Mouse (Mus musculus) intestine, embryonic 14.5 days (tissue): ENCODE measurements around the gene Chrna7. TPM values are rescaled to one million over a fixed set of nuclear protein-coding genes. Genes with fewer than 3 reads are reported as not detected.

Experiments
- ATAC-seq: fragments of 200-750 bp; cut with Nextera tagmentation; replicated peaks from 2 replicates; pipeline ENCODE4 v1.8.0; 2017; ENCODE audit warnings: low read depth, moderate number of reproducible peaks, moderate TSS enrichment, moderate library complexity; ENCODE audit not compliant: low FRiP score, low TSS enrichment
- DNase-seq: peaks from one replicate; pipeline ENCODE4 v3.0.0-alpha.2; 2018; ENCODE audit warnings: low spot score
- H3K27ac ChIP-seq: fragments of 300-500 bp; sonication (generic); 2 replicates; pipeline ENCODE4 v1.5.1; 2014; ENCODE audit warnings: low read depth, mild to moderate bottlenecking, control low read depth
- H3K27me3 ChIP-seq: fragments of 300-500 bp; sonication (generic); replicated peaks from 2 replicates; pipeline ENCODE4 v1.6.1; 2014; ENCODE audit warnings: low read length, control low read depth; ENCODE audit not compliant: control insufficient read depth, insufficient read depth
- H3K36me3 ChIP-seq: fragments of 300-500 bp; sonication (generic); 2 replicates; pipeline ENCODE4 v1.6.1; 2014; ENCODE audit warnings: low read length, control low read depth; ENCODE audit not compliant: control insufficient read depth, insufficient read depth
- H3K4me1 ChIP-seq: fragments of 300-500 bp; sonication (generic); replicated peaks from 2 replicates; pipeline ENCODE4 v1.6.1; 2014; ENCODE audit warnings: low read length, control low read depth, mixed read lengths; ENCODE audit not compliant: control insufficient read depth, insufficient read depth
- H3K4me2 ChIP-seq: fragments of 300-500 bp; sonication (generic); 2 replicates; pipeline ENCODE4 v1.6.1; 2014; ENCODE audit warnings: low read length
- H3K4me3 ChIP-seq: fragments of 300-500 bp; sonication (generic); 2 replicates; pipeline ENCODE4 v1.5.1; 2014; ENCODE audit warnings: low read depth, low read length, control low read depth, mixed read lengths
- H3K9ac ChIP-seq: fragments of 300-500 bp; sonication (generic); 2 replicates; pipeline ENCODE4 v1.6.1; 2014; ENCODE audit warnings: mild to moderate bottlenecking, low read length
- H3K9me3 ChIP-seq: fragments of 300-500 bp; sonication (generic); 2 replicates; pipeline ENCODE4 v1.6.1; 2016; ENCODE audit warnings: low read length, control low read depth; ENCODE audit not compliant: control insufficient read depth
- WGBS: fragments of 180-500 bp; shearing (Covaris S2); extraction: QIAGEN DNeasy Blood & Tissue Kit; methylation state at CpG from one replicate; pipeline ENCODE4 v1.1.7; 2014; 5-methylcytosine and 5-hydroxymethylcytosine counted together
- polyA plus RNA-seq: library from polyadenylated mRNA; unstranded; fragments of >200 nt; fragmentation: Nextera tagmentation; extraction: Ambion mirVana; gene quantifications from 2 replicates; pipeline ENCODE4 v1.2.1, GENCODE M21; 2014

Gene Chrna7
- 1.6 and 2.3 TPM in 2 replicates for polyA plus RNA-seq

DNA sequence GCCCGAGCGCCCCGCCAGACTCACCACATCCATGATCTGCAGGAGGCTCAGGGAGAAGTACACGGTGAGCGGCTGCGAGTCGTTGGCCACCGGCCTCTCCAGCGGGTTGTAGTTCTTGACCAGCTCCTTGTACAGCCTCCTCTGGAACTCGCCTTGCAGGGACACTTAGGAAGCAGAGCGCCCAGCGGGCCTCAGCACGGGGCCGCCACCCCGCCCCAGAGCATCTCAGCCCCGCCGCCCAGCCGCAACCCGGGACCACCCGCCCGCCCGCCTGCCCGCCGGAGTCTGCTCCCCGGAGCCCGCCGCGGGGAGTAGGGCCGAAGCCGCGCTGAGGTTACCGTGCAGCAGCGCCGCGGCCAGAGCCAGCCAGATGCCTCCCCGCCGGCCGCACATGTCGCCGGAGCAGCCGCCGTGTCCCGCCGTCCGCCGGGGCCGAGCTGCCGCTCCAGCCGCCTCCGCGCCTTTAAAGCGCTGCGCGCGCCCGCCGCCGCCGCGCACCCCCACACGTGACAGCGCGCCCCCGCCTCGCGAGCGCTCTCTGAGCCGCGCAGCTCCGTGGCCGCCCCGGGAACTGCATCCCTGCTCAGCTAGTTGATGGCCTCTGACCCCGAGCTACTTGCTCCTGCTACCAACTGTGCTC lies at the start of gene Chrna7:
Gene Chrna7 (minus strand): TSS at position 486 of the 640 bp plus-strand sequence.
- under 1% methylated on average over 48 of the region's 73 CpGs for WGBS
- Histone ChIP-seq H3K4me1 (no peaks in the 10 kb centered on the region), H3K36me3 (no peaks in the 10 kb centered on the region), H3K4me3 (peak within 1 kb of the TSS; percentile 55), H3K27me3 (no peaks in the 10 kb centered on the region), H3K27ac (no peak within 1 kb of the TSS), H3K9me3 (no peaks in the 10 kb centered on the region), H3K9ac (peak within 1 kb of the TSS; percentile 37), H3K4me2 (peak within 1 kb of the TSS; percentile 93)
- DNase-seq (peak; percentile 86), ATAC-seq (peak; percentile 95)

DNA sequence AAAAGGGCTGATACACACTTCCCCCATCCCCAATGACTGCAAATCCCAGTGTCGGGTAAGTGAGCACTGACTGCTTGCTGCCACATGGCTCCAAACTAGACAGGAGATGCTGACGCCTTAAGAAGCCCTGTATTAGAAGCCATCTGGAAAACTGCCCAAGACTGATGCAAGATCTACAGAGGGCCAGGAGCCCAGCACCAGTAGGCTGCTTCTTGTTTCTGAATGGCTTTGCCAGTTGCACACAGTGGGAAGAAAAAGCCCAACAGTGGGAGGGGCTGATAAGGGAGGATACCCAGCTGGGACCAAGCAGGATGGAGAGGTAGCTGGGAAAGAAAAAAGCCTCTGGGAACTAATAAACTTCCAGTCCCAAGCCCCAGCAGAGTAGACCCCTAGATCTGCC lies 37.0 kb upstream of the Chrna7 start:
- DNase-seq = no peak
- Histone ChIP-seq H3K4me1 (no peaks in the 10 kb centered on the region), H3K36me3 (no peaks in the 10 kb centered on the region), H3K4me2 (no peak overlapping the region), H3K4me3 (no peak overlapping the region), H3K27ac (no peak overlapping the region), H3K9me3 (no peaks in the 10 kb centered on the region), H3K9ac (no peak overlapping the region), H3K27me3 (no peaks in the 10 kb centered on the region)
- no peak for ATAC-seq
- 79% methylated on average over 2 of the region's 2 CpGs for WGBS

DNA sequence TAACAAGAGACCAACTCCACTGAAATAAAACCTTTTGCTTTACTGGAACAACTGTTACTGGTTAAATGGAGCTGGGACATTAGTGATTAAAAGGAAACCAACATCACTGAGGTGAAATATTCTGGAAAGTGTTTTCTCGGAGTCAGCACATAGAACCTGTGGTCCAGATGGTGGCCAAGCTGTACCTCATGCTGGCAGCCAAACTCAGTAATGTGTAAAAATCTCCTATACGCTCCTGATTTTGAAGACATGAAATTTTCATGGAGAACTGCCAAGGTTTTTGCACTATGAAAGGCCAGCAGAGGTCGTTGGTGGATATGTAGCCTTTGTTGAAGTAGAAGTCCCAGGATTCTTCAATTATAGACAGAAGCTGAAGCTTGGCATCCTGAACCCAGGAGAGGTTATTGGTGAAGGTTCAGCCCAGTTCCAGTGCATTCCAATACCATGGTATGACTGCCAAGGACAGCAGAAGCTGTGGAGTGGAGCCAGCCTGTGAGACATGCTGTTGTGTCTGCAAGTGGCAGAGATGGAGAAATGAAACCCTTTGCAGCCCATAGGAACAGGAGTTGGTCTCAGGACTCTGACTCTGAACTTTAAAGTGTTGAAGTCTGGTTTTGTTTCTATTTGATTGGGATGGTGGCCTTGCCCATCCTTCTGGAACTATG lies 25.6 kb upstream of the Chrna7 start:
- no peak for DNase-seq
- H3K27ac ChIP-seq = no peak overlapping the region
- no peaks in the 10 kb centered on the region for H3K4me1 ChIP-seq
- no peak overlapping the region for H3K4me2 ChIP-seq
- no peaks in the 10 kb centered on the region for H3K36me3 ChIP-seq
- 80% methylated on average over 3 of the region's 3 CpGs for WGBS
- ATAC-seq = no peak
- H3K27me3 ChIP-seq = no peaks in the 10 kb centered on the region
- H3K9ac ChIP-seq = no peak overlapping the region
- no peaks in the 10 kb centered on the region for H3K9me3 ChIP-seq
- no peak overlapping the region for H3K4me3 ChIP-seq

DNA sequence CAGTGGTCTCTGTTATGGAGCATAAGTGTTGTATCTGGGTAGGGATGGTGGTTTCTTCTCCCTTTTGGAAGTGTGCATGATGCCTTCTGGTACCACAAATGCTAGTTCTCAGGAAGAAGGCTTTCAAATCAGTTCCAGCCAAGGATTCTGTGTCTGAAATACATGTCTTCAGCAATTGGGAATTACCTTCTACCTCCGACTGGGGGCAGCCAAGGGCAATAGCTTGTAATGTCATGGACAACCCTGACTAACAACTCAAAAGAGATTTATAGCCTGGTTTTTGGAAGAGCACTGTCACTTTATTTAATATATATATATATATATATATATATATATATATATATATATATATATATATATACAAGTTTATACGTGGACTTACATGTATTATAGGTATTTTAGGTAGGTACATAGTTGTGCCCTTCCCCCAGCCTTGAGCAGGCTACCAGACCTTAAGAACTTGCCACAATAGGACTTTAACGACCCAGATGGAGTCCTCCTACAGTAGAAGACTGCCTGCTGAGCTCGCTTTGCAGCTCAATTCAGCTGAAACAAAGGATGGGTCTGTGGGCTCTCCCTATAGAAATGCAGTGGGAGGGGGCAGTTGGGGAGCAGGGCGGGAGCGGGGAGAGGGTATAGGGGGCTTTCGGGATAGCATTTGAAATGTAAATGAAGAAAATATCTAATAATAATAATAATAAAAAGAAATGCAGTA lies 12.9 kb upstream of the Chrna7 start:
- DNase-seq (no peak), ATAC-seq (no peak)
- 45% methylated on average over 7 of the region's 7 CpGs for WGBS
- H3K9ac ChIP-seq = no peak overlapping the region
- no peak overlapping the region for H3K4me3 ChIP-seq
- H3K4me1 ChIP-seq = no peaks in the 10 kb centered on the region
- H3K9me3 ChIP-seq = no peaks in the 10 kb centered on the region
- H3K27ac ChIP-seq = no peak overlapping the region
- no peaks in the 10 kb centered on the region for H3K27me3 ChIP-seq
- H3K4me2 ChIP-seq = no peak overlapping the region
- H3K36me3 ChIP-seq = no peaks in the 10 kb centered on the region

DNA sequence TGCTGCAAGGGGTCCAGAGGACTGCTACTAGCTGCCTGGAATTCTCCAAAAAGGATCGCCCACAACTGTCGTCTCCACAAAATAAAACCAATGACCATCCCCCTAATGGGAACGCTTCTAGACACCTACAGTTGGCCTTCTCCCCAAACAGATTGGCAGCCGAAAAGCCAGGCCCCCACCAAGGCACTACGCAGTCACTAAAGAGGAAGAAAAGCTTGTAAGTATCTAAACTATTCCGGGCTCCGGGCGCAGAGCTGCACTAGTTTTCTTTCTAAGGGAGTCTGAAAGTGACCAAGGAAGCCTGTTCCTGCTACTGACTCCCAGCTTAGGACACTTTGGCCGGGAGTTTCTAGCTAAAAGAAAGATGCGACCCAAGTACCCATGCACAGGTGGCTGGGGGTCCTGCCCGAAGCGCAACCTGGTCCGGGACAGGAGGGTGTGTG lies 707 bp downstream of the Chrna7 start:
- no peaks in the 10 kb centered on the region for H3K9me3 ChIP-seq
- peak overlapping the region; percentile 93 for H3K4me2 ChIP-seq
- ATAC-seq = no peak
- peak overlapping the region; percentile 55 for H3K4me3 ChIP-seq
- no peaks in the 10 kb centered on the region for H3K27me3 ChIP-seq
- 2% methylated on average over 13 of the region's 13 CpGs for WGBS
- DNase-seq = peak; percentile 71
- no peak overlapping the region for H3K27ac ChIP-seq
- H3K9ac ChIP-seq = peak overlapping the region; percentile 37
- no peaks in the 10 kb centered on the region for H3K4me1 ChIP-seq
- no peaks in the 10 kb centered on the region for H3K36me3 ChIP-seq

DNA sequence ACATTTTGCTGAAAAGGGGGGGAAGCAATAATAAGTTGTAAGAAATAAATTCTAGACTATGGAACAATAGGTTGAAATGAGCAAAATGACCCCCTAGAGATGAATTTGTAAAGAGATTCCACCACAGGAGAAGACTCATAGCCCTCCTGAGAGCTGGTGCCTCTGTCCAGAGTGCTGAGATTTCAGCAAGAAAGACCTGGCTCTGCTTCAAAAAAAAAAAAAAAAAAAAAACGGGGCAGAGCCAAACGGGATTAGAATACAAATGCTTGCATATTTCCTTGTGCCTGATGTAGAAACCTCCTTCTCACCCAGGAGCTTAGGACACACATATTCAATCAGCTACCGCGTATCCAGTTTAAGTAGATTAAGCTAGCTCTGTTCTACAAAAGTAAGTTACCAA lies 2.9 kb downstream of the Chrna7 start:
- ATAC-seq (no peak), DNase-seq (no peak)
- 24% methylated on average over 4 of the region's 4 CpGs for WGBS

DNA sequence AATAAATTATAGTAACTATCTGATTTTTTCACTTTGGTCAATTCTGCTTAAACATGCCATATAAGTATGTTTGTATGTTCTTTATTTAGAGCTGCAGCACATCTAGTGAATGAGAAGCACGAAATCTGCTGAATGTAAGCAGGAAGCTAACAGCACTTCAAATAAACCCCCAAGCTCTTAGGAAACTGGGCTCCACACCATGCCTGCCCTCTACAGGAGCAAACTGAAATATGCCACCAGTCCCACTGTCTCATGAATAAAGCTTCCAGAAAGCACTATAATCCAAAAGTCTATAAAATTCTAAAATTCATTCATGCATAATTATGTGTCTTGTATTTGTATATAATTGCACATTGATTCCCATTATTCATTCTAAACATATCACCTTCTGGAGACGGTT lies 5.2 kb downstream of the Chrna7 start:
- Histone ChIP-seq H3K36me3 (no peaks in the 10 kb centered on the region), H3K9ac (no peak overlapping the region), H3K27ac (no peak overlapping the region), H3K9me3 (no peaks in the 10 kb centered on the region), H3K27me3 (no peaks in the 10 kb centered on the region), H3K4me3 (no peak overlapping the region), H3K4me2 (no peak overlapping the region), H3K4me1 (no peaks in the 10 kb centered on the region)
- no peak for ATAC-seq
- WGBS = 50% methylated on average over 2 of the region's 2 CpGs
- no peak for DNase-seq

More for the DNA sequence above, 2.9 kb downstream of the Chrna7 start:
- Histone ChIP-seq H3K4me2 (no peak overlapping the region), H3K27me3 (no peaks in the 10 kb centered on the region), H3K9ac (no peak overlapping the region), H3K4me1 (no peaks in the 10 kb centered on the region), H3K4me3 (no peak overlapping the region), H3K27ac (no peak overlapping the region), H3K36me3 (no peaks in the 10 kb centered on the region), H3K9me3 (no peaks in the 10 kb centered on the region)

DNA sequence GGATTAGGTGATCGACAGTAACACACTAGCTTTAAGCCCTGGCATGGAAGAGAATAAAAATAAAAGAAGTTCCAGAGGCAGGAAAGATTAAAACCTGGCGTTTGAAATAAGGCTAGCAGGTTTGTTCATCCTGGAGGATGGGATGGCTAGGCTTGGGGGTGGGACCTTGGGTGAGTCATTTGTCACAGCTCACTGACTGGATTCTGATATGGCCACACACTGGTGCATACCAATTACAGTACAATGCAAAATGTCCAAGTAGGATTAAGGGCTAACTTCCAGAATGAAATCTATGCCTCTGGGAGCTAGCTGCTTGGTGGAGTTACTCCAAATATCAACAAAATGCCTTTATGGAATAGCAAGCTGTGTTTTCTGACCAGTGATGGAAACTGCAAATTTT lies 16.8 kb downstream of the Chrna7 start:
- ATAC-seq (no peak), DNase-seq (no peak)
- Histone ChIP-seq H3K27me3 (no peaks in the 10 kb centered on the region), H3K27ac (no peak overlapping the region), H3K9ac (no peak overlapping the region), H3K4me1 (no peaks in the 10 kb centered on the region), H3K4me2 (no peak overlapping the region), H3K36me3 (no peaks in the 10 kb centered on the region), H3K9me3 (no peaks in the 10 kb centered on the region), H3K4me3 (no peak overlapping the region)
- WGBS = 75% methylated on average over 2 of the region's 2 CpGs
